Mouse (Mus musculus) embryonic facial prominence, embryonic 15.5 days (tissue): ENCODE measurements around the gene Dpy19l3. TPM values are rescaled to one million over a fixed set of nuclear protein-coding genes. Genes with fewer than 3 reads are reported as not detected.

ENCODE experiments used
- polyA plus RNA-seq: library from polyadenylated mRNA; unstranded; fragments of >200 nt; fragmentation: Nextera tagmentation; extraction: Ambion mirVana; gene quantifications from 2 replicates; pipeline ENCODE4 v1.2.1, GENCODE M21; 2015

The Dpy19l3 gene
- polyA plus RNA-seq, 1 experiment from 2014 or later, result 22.8 TPM

Other genes with a start within 250 kb of the Dpy19l3 start
- 0.39 TPM in 1 of 2 replicates, not detected in the other for gene Tdrd12, start 216.7 kb downstream of the Dpy19l3 start, polyA plus RNA-seq
- gene Nudt19, start 198.2 kb downstream of the Dpy19l3 start, polyA plus RNA-seq, result 49.5 and 50.0 TPM in 2 replicates
- 0.19 and 0.20 TPM in 2 replicates for gene Rgs9bp, start 168.9 kb downstream of the Dpy19l3 start, polyA plus RNA-seq
- 41.7 and 42.5 TPM in 2 replicates for gene Ankrd27, start 168.2 kb downstream of the Dpy19l3 start, polyA plus RNA-seq
- 232 and 243 TPM in 2 replicates for gene Pdcd5, start 106.9 kb downstream of the Dpy19l3 start, polyA plus RNA-seq
- gene Zfp507, start 48.5 kb upstream of the Dpy19l3 start, polyA plus RNA-seq, result 18.8 and 20.0 TPM in 2 replicates